Mouse (Mus musculus): ENCODE data around the gene Mas1. TPM values are rescaled to one million over a fixed set of nuclear protein-coding genes. Genes with fewer than 3 reads are reported as not detected.

The Mas1 gene
- total RNA-seq, 2 experiments from 2014 or later: 36.8 to 42.2 TPM

GRCm38 (mm10) chr17:12792422-12793206 is 75.3 kb downstream of the Mas1 start:
- intact Hi-C loops (cut with DNase I): loop anchor here (10.0 kb wide), 1 partner anchor 202 kb away; the partner anchor contains the start of gene Wtap
- no peak overlapping the region for H3K4me3 ChIP-seq
- DNase-seq (ENCODE audit: extremely low spot score in 1 of 2, low spot score in 2 of 2): no peak
- TF ChIP-seq CTCF (IDR thresholded peaks at IDR 0.05): no peak
- H3K27ac ChIP-seq: no peak overlapping the region

DNA sequence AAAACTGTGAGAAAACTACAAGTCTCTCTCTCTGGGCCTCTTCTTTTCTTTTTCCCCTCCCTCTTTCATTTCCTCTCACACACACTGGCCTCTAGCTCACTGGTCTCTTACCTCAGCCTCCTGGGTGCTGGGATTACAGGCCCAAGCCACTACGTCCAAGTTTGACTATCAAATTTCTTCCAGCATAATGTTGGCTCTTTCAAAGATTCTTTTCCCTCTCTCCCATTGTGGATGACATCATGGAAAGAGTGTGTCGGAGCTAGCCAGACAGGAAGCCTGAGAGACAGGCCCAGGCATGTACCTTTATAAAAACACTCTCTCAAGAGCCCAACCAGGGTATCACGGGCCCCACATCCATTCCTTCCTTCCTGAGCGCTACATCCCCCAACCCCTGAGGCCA is 76.5 kb downstream of the Mas1 start:
- no peak overlapping the region for H3K4me3 ChIP-seq
- no peak for TF ChIP-seq CTCF (IDR thresholded peaks at IDR 0.05)
- H3K27ac ChIP-seq: no peak overlapping the region
- DNase-seq (ENCODE audit: extremely low spot score in 1 of 2, low spot score in 2 of 2): no peak
- intact Hi-C loops (cut with DNase I): loop anchor here (10.0 kb wide), 1 partner anchor 203 kb away; the partner anchor contains the start of gene Wtap

GRCm38 (mm10) chr17:12791079-12791406 is 76.9 kb downstream of the Mas1 start:
- H3K4me3 ChIP-seq: no peak overlapping the region
- H3K27ac ChIP-seq: no peak overlapping the region
- DNase-seq (ENCODE audit: extremely low spot score in 1 of 2, low spot score in 2 of 2): no peak
- intact Hi-C loops (cut with DNase I): loop anchor here (10.0 kb wide), 1 partner anchor 204 kb away; the partner anchor contains the start of gene Wtap
- no peak for TF ChIP-seq CTCF (IDR thresholded peaks at IDR 0.05)

Small RNAs within 50 kb of the gene (microRNA-seq; reads per million reads assigned to microRNA genes)
- gene Gm24085: 0 reads per million in 2 experiments

Other genes with a start within 250 kb of the Mas1 start
- under 1 TPM; 0.61 to 0.96 TPM for gene Slc22a1, start 192.3 kb downstream of the Mas1 start, total RNA-seq (2021)
- gene Igf2r, start 98.5 kb downstream of the Mas1 start, total RNA-seq (2021): 10 to 100 TPM; 29.1 to 29.3 TPM
- not detected for gene Mrgprh, start 7.9 kb upstream of the Mas1 start, total RNA-seq (2021)
- gene Pnldc1, start 42.1 kb upstream of the Mas1 start, total RNA-seq (2021): 1 to 10 TPM; 2.8 to 4.0 TPM
- gene Tcp1, start 47.6 kb upstream of the Mas1 start, total RNA-seq (2021): 100 to 1,000 TPM; 193 to 195 TPM
- 10 to 100 TPM; 56.1 to 60.5 TPM for gene Mrpl18, start 48.2 kb upstream of the Mas1 start, total RNA-seq (2021)
- gene Acat3, start 72.5 kb upstream of the Mas1 start, total RNA-seq (2021): 1 to 10 TPM; 5.0 TPM
- gene Acat2, start 92.6 kb upstream of the Mas1 start, total RNA-seq (2021): 10 to 100 TPM; 53.4 to 55.6 TPM
- 10 to 100 TPM; 52.7 to 54.2 TPM for gene Wtap, start 126.0 kb upstream of the Mas1 start, total RNA-seq (2021)
- 100 to 1,000 TPM; 267 to 273 TPM for gene Sod2, start 138.7 kb upstream of the Mas1 start, total RNA-seq (2021)
- gene Gpr31b, start 184.2 kb upstream of the Mas1 start, total RNA-seq (2021): not detected
- gene Tcp10b, start 193.0 kb upstream of the Mas1 start, total RNA-seq (2021): 1 to 10 TPM in 1 of 2 experiments, under 1 TPM in 1; 0.61 to 1.4 TPM

Measured in left cerebral cortex, adult 2 months (tissue).